Mouse (Mus musculus) T-cell, adult 2 months (primary cell): ENCODE data around the gene Il33.

ENCODE experiments used
- DNase-seq: peaks from one replicate; pipeline ENCODE4 v3.0.0; 2022; ENCODE audit warnings: low spot score

Gene Il33

GRCm38 (mm10) chr19:30000406-30001365 lies 75.8 kb downstream of the Il33 start:
- no peak for DNase-seq

- no peak for DNase-seq
These were observed 76.6 kb downstream of the Il33 start for GRCm38 (mm10) chr19:30001550-30001949.

GRCm38 (mm10) chr19:30003621-30004020 lies 78.7 kb downstream of the Il33 start, which contains the start of gene Trpd52l3:
Gene Trpd52l3 (plus strand): TSS chr19:30003790.
- no peak for DNase-seq

- DNase-seq, result no peak
These were observed 81.5 kb downstream of the Il33 start for GRCm38 (mm10) chr19:30006371-30006770.
